Mouse (Mus musculus): ENCODE measurements around the gene Gna15. TPM values are rescaled to one million over a fixed set of nuclear protein-coding genes. Genes with fewer than 3 reads are reported as not detected.
A peak's percentile ranks its signal among the peaks of the same experiment; 100 is the strongest.

The Gna15 gene
- polyA plus RNA-seq, 1 experiment from 2014 or later, result 0.81 TPM

DNA sequence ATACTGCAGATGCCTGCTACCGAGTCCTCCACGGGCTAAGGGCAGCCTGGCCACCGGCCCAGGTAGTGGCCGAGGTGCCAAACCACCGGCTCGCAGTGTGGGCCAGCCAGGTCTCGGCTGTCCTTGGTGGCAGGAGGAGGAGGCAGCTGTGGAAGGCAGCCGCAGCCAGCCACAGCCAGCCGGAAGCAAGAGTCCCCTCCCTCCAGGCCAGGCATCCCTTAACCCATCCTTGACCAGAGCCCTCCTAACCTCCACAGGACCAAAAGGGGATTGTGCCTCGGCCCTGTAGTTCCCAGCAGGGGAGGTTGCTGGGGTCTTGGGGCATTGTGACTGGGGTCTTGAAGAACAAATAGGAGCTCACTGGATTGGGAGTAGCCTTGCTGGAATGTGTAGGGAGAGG lies 40.2 kb upstream of the Gna15 start:
- Histone ChIP-seq H3K9ac (0 out of 2 replicates have a peak overlapping the region, but pooled peaks have one; percentile 35), H3K36me3 (peaks cover 35% of the 10 kb centered on the region), H3K4me3 (peak overlapping the region; percentile 15; the same call in 1 of the 2 replicates), H3K4me2 (replicated peaks) (peak overlapping the region; percentile 48), H3K27ac (no peak overlapping the region), H3K27me3 (replicated peaks) (peaks cover 40% of the 10 kb centered on the region), H3K4me1 (peaks cover 53% of the 10 kb centered on the region), H3K9me3 (no peaks in the 10 kb centered on the region)
- ATAC-seq (ENCODE audit: low FRiP score, low read depth), result no peak
- 6% methylated on average over 10 of the region's 10 CpGs for WGBS

DNA sequence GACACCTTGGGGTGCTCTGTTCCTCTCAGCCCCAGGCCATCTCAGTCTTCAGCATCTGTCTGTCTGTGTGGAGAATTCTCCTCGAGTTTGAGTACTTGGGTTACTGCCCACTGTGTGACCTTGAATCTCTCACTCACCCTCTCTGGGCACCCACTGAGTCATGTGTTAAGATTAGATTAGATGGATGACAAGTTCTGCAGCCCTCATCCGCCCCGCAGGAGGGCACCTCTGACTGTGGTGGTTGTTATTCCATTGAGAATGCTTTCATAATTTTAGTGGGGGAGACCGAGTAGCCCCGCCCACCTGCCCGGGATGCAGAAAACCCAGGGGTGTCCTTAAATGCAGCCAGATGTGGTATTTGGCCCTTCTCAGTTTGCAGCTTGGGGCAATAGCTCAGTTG lies 39.5 kb upstream of the Gna15 start:
- 53% methylated on average over 6 of the region's 6 CpGs for WGBS
- Histone ChIP-seq H3K9me3 (no peaks in the 10 kb centered on the region), H3K36me3 (peaks cover 35% of the 10 kb centered on the region), H3K27me3 (replicated peaks) (peaks cover 40% of the 10 kb centered on the region), H3K9ac (no peak overlapping the region), H3K4me3 (no peak overlapping the region), H3K27ac (no peak overlapping the region), H3K4me2 (replicated peaks) (peak overlapping the region; percentile 48), H3K4me1 (peaks cover 45% of the 10 kb centered on the region)
- no peak for ATAC-seq (ENCODE audit: low FRiP score, low read depth)

DNA sequence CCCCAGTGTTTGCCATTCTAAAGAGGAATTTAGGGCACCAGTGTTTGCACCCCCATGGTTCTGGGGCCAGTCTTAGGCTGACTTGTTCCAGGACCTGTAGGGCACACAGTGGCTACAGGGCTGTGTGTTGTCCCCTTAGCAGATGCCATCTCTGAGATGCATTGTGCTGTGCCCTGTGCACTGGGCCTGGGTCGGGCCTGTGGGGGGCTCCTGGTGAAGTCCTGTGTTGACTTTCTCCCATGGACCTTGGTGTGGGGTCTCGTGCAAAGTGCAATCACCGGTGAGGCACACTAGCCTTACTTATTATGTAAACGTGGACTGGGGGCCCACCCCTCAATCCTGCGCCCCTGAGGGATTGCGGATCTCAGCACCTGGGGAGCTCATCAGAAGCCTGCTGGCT lies 38.4 kb upstream of the Gna15 start:
- no peak for ATAC-seq (ENCODE audit: low FRiP score, low read depth)
- Histone ChIP-seq H3K36me3 (peaks cover 35% of the 10 kb centered on the region), H3K4me1 (peaks cover 42% of the 10 kb centered on the region), H3K9ac (no peak overlapping the region), H3K27me3 (replicated peaks) (peaks cover 37% of the 10 kb centered on the region), H3K4me3 (no peak overlapping the region), H3K4me2 (replicated peaks) (peak overlapping the region; percentile 48; the same call in 1 of the 2 replicates), H3K9me3 (no peaks in the 10 kb centered on the region), H3K27ac (no peak overlapping the region)
- 82% methylated on average over 6 of the region's 6 CpGs for WGBS

DNA sequence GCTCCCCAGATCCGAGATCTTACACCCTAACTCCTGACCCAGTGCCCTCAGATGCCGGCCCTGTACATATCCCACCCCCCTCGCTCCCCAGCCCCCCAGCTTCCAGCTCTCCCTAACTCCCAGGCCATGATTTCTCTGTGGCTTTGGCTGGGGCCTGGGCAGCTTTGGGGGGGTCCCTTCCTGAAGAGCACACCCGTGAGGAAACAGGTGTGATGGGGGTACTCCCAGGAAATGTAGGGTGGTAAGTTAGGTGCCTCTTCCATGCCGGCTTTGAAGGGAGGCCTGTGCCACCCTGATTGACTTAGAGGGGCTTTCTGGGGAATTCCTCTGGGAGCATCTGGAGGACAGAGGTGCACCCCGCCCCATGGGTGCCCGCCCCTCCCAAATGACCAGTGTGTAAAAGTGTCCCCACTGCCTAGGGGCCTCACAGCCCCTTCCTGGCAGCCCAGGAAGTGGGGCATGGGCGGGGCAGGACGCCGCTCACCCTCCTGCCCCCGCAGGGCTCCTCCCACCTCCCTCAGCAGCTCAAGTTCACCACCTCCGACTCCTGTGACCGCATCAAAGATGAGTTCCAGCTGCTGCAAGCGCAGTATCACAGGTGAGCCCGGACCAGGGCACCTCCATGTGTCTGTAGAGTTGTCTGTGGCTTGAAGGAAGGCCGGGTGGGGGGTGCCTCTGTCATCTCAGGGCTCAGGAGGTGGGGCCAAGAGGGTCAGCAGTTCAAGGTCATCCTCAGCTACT lies 36.9 kb upstream of the Gna15 start:
- peak overlapping the region; percentile 97 for H3K4me2 ChIP-seq (replicated peaks)
- H3K4me1 ChIP-seq, result peaks cover 42% of the 10 kb centered on the region
- H3K9me3 ChIP-seq, result no peaks in the 10 kb centered on the region
- H3K4me3 ChIP-seq, result peak overlapping the region; percentile 85
- peaks cover 22% of the 10 kb centered on the region for H3K27me3 ChIP-seq (replicated peaks)
- H3K36me3 ChIP-seq, result peaks cover 29% of the 10 kb centered on the region
- no peak for ATAC-seq (ENCODE audit: low FRiP score, low read depth)
- no peak overlapping the region for H3K27ac ChIP-seq
- peak overlapping the region; percentile 96 for H3K9ac ChIP-seq
- WGBS, result 22% methylated on average over 16 of the region's 16 CpGs

DNA sequence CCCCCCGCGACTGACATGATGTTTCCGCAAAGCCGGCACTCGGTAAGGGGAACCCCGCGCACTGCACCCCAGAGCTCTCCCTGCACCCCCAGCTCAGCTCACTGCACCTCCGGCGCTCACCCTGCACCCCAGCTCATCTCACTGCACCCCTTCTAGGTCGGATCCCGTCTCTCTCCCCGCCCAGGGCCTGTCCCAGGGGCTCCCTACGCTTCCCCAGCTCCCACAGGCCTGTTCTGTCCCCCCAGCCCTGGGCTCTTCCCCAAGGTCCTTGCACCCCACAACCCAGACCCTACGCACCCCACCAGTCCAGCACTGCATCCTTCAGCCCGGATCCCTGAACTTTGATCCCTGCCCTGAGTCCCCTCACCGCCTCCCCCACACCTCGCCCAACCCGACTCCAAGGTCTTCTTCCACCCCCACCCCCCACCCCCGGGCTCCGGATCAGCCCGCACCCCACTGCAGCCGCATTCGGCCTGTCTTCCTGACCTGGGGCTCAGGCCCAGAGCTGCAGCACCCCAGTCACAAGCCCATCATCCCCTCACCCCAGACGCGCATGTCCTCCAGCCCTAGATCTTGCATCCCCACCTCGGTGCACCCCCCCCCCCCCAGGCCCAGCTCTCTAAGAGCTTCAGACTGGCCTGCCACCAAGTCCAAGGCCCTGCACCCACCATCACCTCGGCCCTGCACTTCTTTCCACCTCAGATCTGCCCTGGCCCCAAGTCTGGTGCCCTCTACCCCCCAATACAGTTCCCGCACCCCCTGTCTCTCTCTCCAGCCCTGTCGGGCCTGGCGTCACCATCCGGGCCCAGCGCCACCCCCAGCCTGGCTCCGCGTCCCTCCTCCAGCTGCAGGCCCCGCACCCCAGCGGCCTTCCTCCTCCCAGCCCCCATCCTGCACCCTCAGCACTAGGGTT lies 35.9 kb upstream of the Gna15 start:
- Histone ChIP-seq H3K4me2 (replicated peaks) (peak overlapping the region; percentile 97), H3K9me3 (no peaks in the 10 kb centered on the region), H3K27me3 (replicated peaks) (peaks cover 13% of the 10 kb centered on the region; the same call in 1 of the 2 replicates), H3K4me1 (peaks cover 42% of the 10 kb centered on the region), H3K4me3 (peak overlapping the region; percentile 85), H3K27ac (peak overlapping the region; percentile 68), H3K36me3 (peaks cover 19% of the 10 kb centered on the region), H3K9ac (peak overlapping the region; percentile 96)
- ATAC-seq (ENCODE audit: low FRiP score, low read depth), result peak; percentile 54
- 2% methylated on average over 28 of the region's 36 CpGs for WGBS

DNA sequence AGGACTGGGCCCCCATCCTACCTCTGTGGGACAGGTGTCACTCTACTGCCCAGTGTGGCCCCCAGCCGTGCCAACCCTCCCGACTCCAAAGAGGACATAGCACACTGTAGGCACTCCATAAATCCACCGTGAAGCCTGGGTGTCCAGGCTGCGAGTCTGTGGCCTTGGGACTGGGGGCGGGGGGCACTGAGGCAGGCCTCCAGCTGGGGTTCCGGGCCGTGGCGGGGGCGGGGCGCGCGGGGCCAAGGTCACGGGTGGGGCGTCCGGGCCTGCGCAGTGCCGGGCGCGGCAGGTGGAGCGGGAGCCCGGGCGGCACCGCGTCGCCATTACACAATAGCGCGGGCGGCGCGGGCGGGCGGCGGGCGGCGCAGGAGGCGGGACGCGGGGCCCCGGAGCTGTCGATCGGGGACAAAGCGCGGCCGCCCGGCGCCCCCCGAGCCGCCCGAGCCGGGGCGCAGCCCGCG lies 35.2 kb upstream of the Gna15 start, which contains the start of gene Aes:
Aes (plus strand) TSS at position 326 of the 464 bp plus-strand sequence.
- Histone ChIP-seq H3K27ac (peak within 1 kb of the TSS; percentile 68), H3K4me1 (peaks cover 36% of the 10 kb centered on the region), H3K4me3 (peak within 1 kb of the TSS; percentile 85), H3K9ac (peak within 1 kb of the TSS; percentile 96), H3K27me3 (replicated peaks) (peaks cover 6% of the 10 kb centered on the region; the same call in 1 of the 2 replicates), H3K4me2 (replicated peaks) (peak within 1 kb of the TSS; percentile 97), H3K36me3 (peaks cover 12% of the 10 kb centered on the region), H3K9me3 (no peaks in the 10 kb centered on the region)
- peak; percentile 59 for ATAC-seq (ENCODE audit: low FRiP score, low read depth)
- WGBS, result 2% methylated on average over 14 of the region's 53 CpGs

DNA sequence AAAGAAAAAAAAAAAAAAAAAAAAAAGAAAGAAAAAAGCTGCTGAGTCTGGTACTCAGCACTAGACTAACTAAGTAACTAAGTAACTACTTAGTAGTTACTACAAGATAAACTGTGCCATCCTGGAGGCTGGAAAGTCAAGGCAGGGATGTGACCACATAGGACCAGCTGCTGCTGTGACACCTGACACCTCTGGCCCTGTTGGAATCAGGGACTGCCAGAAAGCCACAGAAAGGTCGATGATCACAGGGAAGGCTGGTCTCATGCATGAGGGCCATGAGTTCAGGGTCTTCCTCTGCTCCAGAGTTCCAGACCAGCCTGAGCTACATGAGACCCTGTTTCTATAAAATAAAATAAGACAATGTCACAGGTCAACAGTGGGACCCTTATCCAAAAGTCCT lies 33.5 kb upstream of the Gna15 start:
- H3K4me2 ChIP-seq (replicated peaks), result no peak overlapping the region
- no peak for ATAC-seq (ENCODE audit: low FRiP score, low read depth)
- H3K9me3 ChIP-seq, result no peaks in the 10 kb centered on the region
- H3K4me3 ChIP-seq, result no peak overlapping the region
- no peak overlapping the region for H3K27ac ChIP-seq
- peaks cover 19% of the 10 kb centered on the region for H3K4me1 ChIP-seq
- WGBS, result 20% methylated on average over 1 of the region's 1 CpGs
- no peaks in the 10 kb centered on the region for H3K27me3 ChIP-seq (replicated peaks)
- H3K36me3 ChIP-seq, result peaks cover 5% of the 10 kb centered on the region
- no peak overlapping the region for H3K9ac ChIP-seq

DNA sequence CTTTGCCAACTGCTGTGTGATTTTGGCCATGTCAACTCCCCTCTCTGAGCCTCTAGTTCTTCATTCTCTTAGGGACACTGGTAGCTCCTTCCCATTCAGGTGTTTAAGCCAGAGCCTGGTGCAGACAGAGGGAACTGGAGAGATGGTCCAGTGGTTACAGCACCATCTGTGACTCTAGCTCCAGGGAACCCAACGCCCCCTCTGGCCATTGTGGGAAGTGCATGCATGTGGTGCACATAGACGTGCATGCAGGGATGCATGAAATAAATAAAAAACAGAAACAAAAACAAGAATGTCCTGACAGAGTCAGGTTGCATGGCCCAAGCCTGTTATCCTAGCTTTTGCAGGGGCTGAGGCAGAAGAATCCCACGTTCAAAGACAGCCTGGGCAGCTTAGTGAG lies 32.3 kb upstream of the Gna15 start:
- peaks cover 16% of the 10 kb centered on the region for H3K4me1 ChIP-seq
- H3K4me3 ChIP-seq, result no peak overlapping the region
- H3K4me2 ChIP-seq (replicated peaks), result no peak overlapping the region
- no peaks in the 10 kb centered on the region for H3K27me3 ChIP-seq (replicated peaks)
- no peak for ATAC-seq (ENCODE audit: low FRiP score, low read depth)
- H3K27ac ChIP-seq, result no peak overlapping the region
- no peak overlapping the region for H3K9ac ChIP-seq
- 80% methylated on average over 3 of the region's 3 CpGs for WGBS
- no peaks in the 10 kb centered on the region for H3K9me3 ChIP-seq
- H3K36me3 ChIP-seq, result peaks cover 1% of the 10 kb centered on the region; the same call in 1 of the 2 replicates

DNA sequence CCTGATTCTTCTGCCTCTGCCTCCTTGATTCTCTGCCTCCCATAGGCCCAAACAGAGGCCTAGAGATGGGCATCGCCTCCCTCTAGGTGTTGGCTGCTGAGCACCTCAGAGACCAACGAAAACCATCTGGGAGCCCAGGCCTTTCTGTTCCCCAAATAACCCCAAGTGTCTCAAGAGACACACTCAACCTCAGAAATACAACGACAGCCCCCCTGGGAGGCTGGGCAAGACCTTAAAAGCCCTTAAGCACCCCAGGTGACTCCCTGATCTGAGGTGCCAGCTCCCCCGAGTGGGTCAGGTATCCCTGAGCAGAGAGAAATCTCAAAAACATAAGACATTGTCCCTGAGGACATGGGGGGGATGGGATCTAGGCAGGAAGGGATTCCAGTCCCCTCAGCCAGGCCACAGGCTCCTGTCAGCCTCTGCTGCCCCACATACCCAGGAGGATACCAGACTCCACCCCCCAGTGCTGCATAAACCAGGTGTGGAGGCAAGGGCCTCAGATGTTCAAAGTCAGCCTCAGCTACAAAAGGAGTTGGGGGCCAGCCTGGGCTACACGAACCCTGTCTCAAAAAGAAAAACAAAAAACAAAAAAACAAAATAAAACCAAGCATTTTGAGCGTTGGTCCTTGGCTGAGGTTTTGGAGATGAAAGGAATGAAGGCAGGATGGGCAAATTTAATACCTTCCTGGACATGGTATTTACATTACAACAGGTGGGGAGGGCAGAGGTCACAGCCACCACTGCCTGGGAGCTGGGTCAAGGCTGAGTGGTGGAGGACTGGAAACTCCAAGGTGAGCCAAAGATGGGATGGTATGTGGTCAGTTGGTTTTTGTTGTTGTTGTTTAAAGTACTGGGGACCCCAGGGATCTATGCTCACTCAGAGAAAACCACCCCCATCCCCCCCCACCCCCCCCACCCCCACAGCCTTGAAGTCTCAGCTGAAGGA lies 30.1 kb upstream of the Gna15 start:
- 80% methylated on average over 6 of the region's 6 CpGs for WGBS
- Histone ChIP-seq H3K9ac (no peak overlapping the region), H3K36me3 (no peaks in the 10 kb centered on the region), H3K27me3 (replicated peaks) (no peaks in the 10 kb centered on the region), H3K4me1 (no peaks in the 10 kb centered on the region), H3K4me2 (replicated peaks) (no peak overlapping the region), H3K27ac (no peak overlapping the region), H3K4me3 (no peak overlapping the region), H3K9me3 (no peaks in the 10 kb centered on the region)
- ATAC-seq (ENCODE audit: low FRiP score, low read depth), result no peak

DNA sequence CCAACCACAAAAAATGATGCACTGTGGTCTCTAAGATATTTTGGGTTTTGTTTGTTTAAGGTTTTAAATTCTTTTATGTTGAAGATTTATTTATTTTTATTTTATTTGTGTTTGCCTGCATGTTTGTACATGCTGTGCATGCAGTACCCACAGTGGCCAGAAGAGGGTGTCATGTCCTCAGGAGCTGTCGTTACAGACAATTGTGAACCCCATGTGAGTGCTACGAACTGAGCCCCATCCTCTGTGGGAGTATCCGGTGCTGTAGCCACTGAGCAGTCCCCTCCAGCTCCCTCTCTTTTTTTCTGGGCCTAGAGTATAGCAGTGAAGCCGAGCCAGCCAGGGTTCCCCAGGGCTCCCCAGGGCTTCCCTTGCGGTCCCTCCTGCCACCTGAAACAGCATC lies 29.2 kb upstream of the Gna15 start:
- Histone ChIP-seq H3K27me3 (replicated peaks) (no peaks in the 10 kb centered on the region), H3K9ac (no peak overlapping the region), H3K9me3 (no peaks in the 10 kb centered on the region), H3K4me1 (no peaks in the 10 kb centered on the region), H3K4me3 (no peak overlapping the region), H3K4me2 (replicated peaks) (no peak overlapping the region), H3K36me3 (no peaks in the 10 kb centered on the region), H3K27ac (no peak overlapping the region)
- ATAC-seq (ENCODE audit: low FRiP score, low read depth), result no peak
- 88% methylated on average over 5 of the region's 5 CpGs for WGBS

DNA sequence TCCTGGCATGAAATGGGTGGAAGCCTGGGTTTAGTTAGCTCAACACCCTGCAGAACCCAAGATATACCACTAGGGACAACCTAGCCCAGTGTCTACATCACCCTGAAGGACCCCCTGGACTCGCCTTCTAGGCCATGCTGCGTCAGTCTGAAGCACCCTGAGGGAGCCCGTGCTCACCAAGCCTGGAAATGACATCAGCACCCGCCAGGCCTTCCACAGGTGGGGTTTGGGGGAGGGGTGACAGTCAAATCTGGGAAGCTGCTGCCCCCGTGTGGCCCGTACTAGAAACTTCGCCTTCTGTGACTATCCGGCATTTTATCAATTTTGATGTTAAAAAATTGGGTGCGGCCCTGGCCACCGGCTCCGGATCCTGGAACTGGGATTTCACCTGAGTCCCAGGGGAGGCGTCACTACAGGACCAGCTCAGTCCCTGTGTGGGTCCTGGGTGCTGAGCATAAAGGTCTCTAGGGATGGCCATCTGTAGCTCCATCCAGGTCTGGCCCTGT lies 27.6 kb upstream of the Gna15 start:
- Histone ChIP-seq H3K9ac (no peak overlapping the region), H3K9me3 (no peaks in the 10 kb centered on the region), H3K4me3 (no peak overlapping the region), H3K27ac (no peak overlapping the region), H3K4me2 (replicated peaks) (no peak overlapping the region), H3K27me3 (replicated peaks) (no peaks in the 10 kb centered on the region), H3K36me3 (no peaks in the 10 kb centered on the region), H3K4me1 (no peaks in the 10 kb centered on the region)
- WGBS, result 6% methylated on average over 12 of the region's 12 CpGs
- peak; percentile 70 for ATAC-seq (ENCODE audit: low FRiP score, low read depth)

All from neural tube, embryonic 12.5 days (tissue).